Mouse (Mus musculus) gastrocnemius, adult 2 months (tissue): ENCODE data around the gene Rufy2. TPM values are rescaled to one million over a fixed set of nuclear protein-coding genes. Genes with fewer than 3 reads are reported as not detected.

Experiments
- DNase-seq: peaks from one replicate; pipeline ENCODE4 v3.0.0; 2022
- H3K27ac ChIP-seq: fragments of 200-600 bp; 2 replicates; pipeline ENCODE4 v1.8.1; 2022; ENCODE audit warnings: mild to moderate bottlenecking
- H3K4me3 ChIP-seq: fragments of 200-600 bp; 2 replicates; pipeline ENCODE4 v1.8.1; 2022; ENCODE audit warnings: mild to moderate bottlenecking, moderate library complexity
- CTCF ChIP-seq: fragments of 200-600 bp; IDR thresholded peaks from 2 replicates; pipeline ENCODE4 v1.8.1; 2022; ENCODE audit warnings: antibody characterized with exemption, mild to moderate bottlenecking, moderate library complexity
- intact Hi-C: fragments of 180-260 bp; cut with DNase I; formaldehyde crosslinking; loops from one replicate; pipeline ENCODE4 v1.15.1; 2025
- total RNA-seq, 2 experiments: library from RNA; stranded (reverse); gene quantifications; 2 replicates each; pipeline ENCODE4 v1.2.3; 2021

The Rufy2 gene
- total RNA-seq, 2 experiments from 2014 or later, result 3.8 to 4.7 TPM

- no peak overlapping the region for H3K4me3 ChIP-seq
- intact Hi-C loops, result no loop called here
- no peak overlapping the region for H3K27ac ChIP-seq
Measured at GRCm38 (mm10) chr10:63061266-63061665, 81.2 kb downstream of the Rufy2 start.

GRCm38 (mm10) chr10:63062696-63063095 lies 82.7 kb downstream of the Rufy2 start:
- TF ChIP-seq CTCF, result no peak
- intact Hi-C loops, result no loop called here
- H3K27ac ChIP-seq, result no peak overlapping the region

More at GRCm38 (mm10) chr10:63061266-63061665, 81.2 kb downstream of the Rufy2 start:
- no peak for DNase-seq
- no peak for TF ChIP-seq CTCF

GRCm38 (mm10) chr10:63063365-63063764 lies 83.3 kb downstream of the Rufy2 start:
- no peak overlapping the region for H3K4me3 ChIP-seq
- TF ChIP-seq CTCF, result no peak
- DNase-seq, result no peak
- intact Hi-C loops, result no loop called here
- H3K27ac ChIP-seq, result no peak overlapping the region

More at GRCm38 (mm10) chr10:63062696-63063095, 82.7 kb downstream of the Rufy2 start:
- no peak for DNase-seq
- H3K4me3 ChIP-seq, result no peak overlapping the region

GRCm38 (mm10) chr10:63064516-63064915 lies 84.5 kb downstream of the Rufy2 start:
- no peak overlapping the region for H3K4me3 ChIP-seq
- TF ChIP-seq CTCF, result no peak
- intact Hi-C loops, result loop anchor here (2.0 kb wide), 1 partner anchor 40 kb away; the partner anchor contains the start of genes Hnrnph3 and Pbld2
- DNase-seq, result no peak
- no peak overlapping the region for H3K27ac ChIP-seq

GRCm38 (mm10) chr10:63065561-63065960 lies 85.5 kb downstream of the Rufy2 start:
- intact Hi-C loops, result loop anchor here (2.0 kb wide), 1 partner anchor 41 kb away; the partner anchor contains the start of genes Hnrnph3 and Pbld2
- H3K4me3 ChIP-seq, result no peak overlapping the region
- no peak overlapping the region for H3K27ac ChIP-seq
- DNase-seq, result no peak
- no peak for TF ChIP-seq CTCF

- Histone ChIP-seq H3K27ac (no peak overlapping the region), H3K4me3 (no peak overlapping the region)
- peak; percentile 87 for DNase-seq
- intact Hi-C loops, result loop anchor here (2.0 kb wide), 1 partner anchor 41 kb away; the partner anchor contains the start of genes Hnrnph3 and Pbld2
- TF ChIP-seq CTCF, result peak; percentile 94; the same call in 1 of the 2 replicates
Measured at GRCm38 (mm10) chr10:63065988-63066387, 86.0 kb downstream of the Rufy2 start.

Other genes starting within 250 kb of the Rufy2 start
- gene Ccar1, start 187.9 kb upstream of the Rufy2 start, total RNA-seq, result 10 to 100 TPM; 31.1 to 33.0 TPM
- gene Tet1, start 71.2 kb upstream of the Rufy2 start, total RNA-seq, result 1 to 10 TPM; 2.1 to 2.7 TPM
- 10 to 100 TPM; 15.4 to 18.2 TPM for gene Slc25a16, start 59.6 kb upstream of the Rufy2 start, total RNA-seq
- gene Dna2, start 33.2 kb upstream of the Rufy2 start, total RNA-seq, result under 1 TPM; 0.15 to 0.25 TPM
- gene Hnrnph3, start 44.0 kb downstream of the Rufy2 start, total RNA-seq, result 10 to 100 TPM; 21.6 to 25.4 TPM
- 1 to 10 TPM; 2.8 to 5.4 TPM for gene Pbld2, start 44.1 kb downstream of the Rufy2 start, total RNA-seq
- gene Pbld1, start 79.9 kb downstream of the Rufy2 start, total RNA-seq, result 1 to 10 TPM in 1 of 2 experiments, under 1 TPM in 1; 0.66 to 1.1 TPM
- not detected for gene Atoh7, start 119.4 kb downstream of the Rufy2 start, total RNA-seq
- 100 to 1,000 TPM; 248 to 338 TPM for gene Mypn, start 223.7 kb downstream of the Rufy2 start, total RNA-seq